Mouse (Mus musculus) kidney, adult 2 months (tissue): ENCODE measurements at regions not wholly inside any gene's neighbourhood (a gene's known extent, or its start where the extent isn't known, plus 50 kb on each side); places are given as distances from the start of the nearest gene placed in this dataset.

Experiments
- CTCF ChIP-seq: fragments of 200-500 bp; conservative IDR thresholded peaks from 2 replicates; pipeline ENCODE4 v1.5.1; 2011; ENCODE audit warnings: low read depth, mild to moderate bottlenecking, control low read depth, low read length, moderate library complexity, mixed read lengths; ENCODE audit not compliant: insufficient read depth, insufficient read length
- POLR2A ChIP-seq: fragments of 200-500 bp; IDR thresholded peaks from one replicate; pipeline ENCODE4 v1.6.1; 2011; ENCODE audit warnings: low read depth, low read length, control low read depth

DNA sequence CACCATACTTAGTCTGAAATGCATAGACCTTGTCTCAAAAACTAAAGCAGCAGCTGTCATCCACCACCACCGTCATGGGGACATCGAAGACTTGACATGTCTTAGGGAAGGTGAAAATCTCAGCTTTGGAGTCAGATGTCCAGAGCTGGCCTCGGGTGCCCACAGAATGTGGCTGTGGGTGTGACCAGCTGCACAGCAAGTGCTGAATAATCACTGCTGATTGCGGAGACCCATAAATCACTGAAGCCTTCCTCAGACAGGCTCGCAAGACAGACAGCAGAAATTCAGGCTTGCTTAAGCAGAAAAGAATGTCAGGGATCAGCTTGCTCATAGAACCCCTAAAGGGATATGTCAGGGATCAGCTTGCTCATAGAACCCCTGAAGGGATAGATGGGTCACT, 120.0 kb downstream of the Rybp start:
- TF ChIP-seq CTCF (no peak), POLR2A (no peak)
